Mouse (Mus musculus): ENCODE measurements around the gene Pacs1. TPM values are rescaled to one million over a fixed set of nuclear protein-coding genes. Genes with fewer than 3 reads are reported as not detected.
"Not testable (repeated sequence)": the region's sequence is repeated elsewhere in the genome, so short reads cannot be mapped to it uniquely, and the experiment has no call there.

Gene Pacs1
- polyA plus RNA-seq, 1 experiment from 2014 or later = 23.4 TPM

GRCm38 (mm10) chr19:5094243-5094632, 178.7 kb downstream of the Pacs1 start:
- H3K4me1 ChIP-seq (replicated peaks; ENCODE audit: control insufficient read depth, insufficient read depth, low read length) = peaks cover 19% of the 10 kb centered on the region
- no peaks in the 10 kb centered on the region for H3K27me3 ChIP-seq (replicated peaks; ENCODE audit: control insufficient read depth, insufficient read depth, low read length)
- 0% methylated on average over 21 of the region's 21 CpGs for whole genome bisulfite sequencing
- DNase-seq (ENCODE audit: low spot score) (peak; percentile 99), ATAC-seq (replicated peaks; ENCODE audit: low FRiP score, low TSS enrichment, low read depth) (peak; percentile 59)
- no peak overlapping the region for H3K4me3 ChIP-seq (ENCODE audit: low read depth, low read length)
- H3K9ac ChIP-seq (ENCODE audit: low read length) = no peak overlapping the region
- H3K27ac ChIP-seq (ENCODE audit: low read depth) = no peak overlapping the region
- no peaks in the 10 kb centered on the region for H3K9me3 ChIP-seq (ENCODE audit: control insufficient read depth, low read length)
- peaks cover 35% of the 10 kb centered on the region for H3K36me3 ChIP-seq (ENCODE audit: control insufficient read depth, insufficient read depth, low read length)
- H3K4me2 ChIP-seq (ENCODE audit: low read length) = no peak overlapping the region

- 70% methylated on average over 12 of the region's 12 CpGs for WGBS
- DNase-seq (ENCODE audit: low spot score) (no peak), ATAC-seq (replicated peaks; ENCODE audit: low FRiP score, low TSS enrichment, low read depth) (no peak; the same call in 1 of the 2 replicates)
- Histone ChIP-seq H3K4me2 (ENCODE audit: low read length) (no peak overlapping the region), H3K27me3 (replicated peaks; ENCODE audit: control insufficient read depth, insufficient read depth, low read length) (no peaks in the 10 kb centered on the region), H3K27ac (ENCODE audit: low read depth) (no peak overlapping the region), H3K4me3 (ENCODE audit: low read depth, low read length) (no peak overlapping the region), H3K36me3 (ENCODE audit: control insufficient read depth, insufficient read depth, low read length) (peaks cover 34% of the 10 kb centered on the region), H3K9me3 (ENCODE audit: control insufficient read depth, low read length) (no peaks in the 10 kb centered on the region), H3K4me1 (replicated peaks; ENCODE audit: control insufficient read depth, insufficient read depth, low read length) (peaks cover 21% of the 10 kb centered on the region), H3K9ac (ENCODE audit: low read length) (no peak overlapping the region)
These were observed 179.3 kb downstream of the Pacs1 start for GRCm38 (mm10) chr19:5093481-5094242.

GRCm38 (mm10) chr19:5092083-5092482, 180.8 kb downstream of the Pacs1 start:
- Histone ChIP-seq H3K4me2 (ENCODE audit: low read length) (no peak overlapping the region), H3K4me1 (replicated peaks; ENCODE audit: control insufficient read depth, insufficient read depth, low read length) (peaks cover 16% of the 10 kb centered on the region), H3K27ac (ENCODE audit: low read depth) (no peak overlapping the region), H3K9me3 (ENCODE audit: control insufficient read depth, low read length) (no peaks in the 10 kb centered on the region), H3K9ac (ENCODE audit: low read length) (no peak overlapping the region), H3K4me3 (ENCODE audit: low read depth, low read length) (no peak overlapping the region), H3K27me3 (replicated peaks; ENCODE audit: control insufficient read depth, insufficient read depth, low read length) (no peaks in the 10 kb centered on the region), H3K36me3 (ENCODE audit: control insufficient read depth, insufficient read depth, low read length) (peaks cover 34% of the 10 kb centered on the region)
- ATAC-seq (replicated peaks; ENCODE audit: low FRiP score, low TSS enrichment, low read depth) = no peak
- WGBS = 86% methylated on average over 10 of the region's 10 CpGs
- DNase-seq (ENCODE audit: low spot score) = no peak

GRCm38 (mm10) chr19:5089324-5089723, 183.6 kb downstream of the Pacs1 start:
- H3K4me1 ChIP-seq (replicated peaks; ENCODE audit: control insufficient read depth, insufficient read depth, low read length) = peaks cover 10% of the 10 kb centered on the region
- H3K27ac ChIP-seq (ENCODE audit: low read depth) = no peak overlapping the region
- H3K4me2 ChIP-seq (ENCODE audit: low read length) = peak overlapping the region; percentile 93
- ATAC-seq (replicated peaks; ENCODE audit: low FRiP score, low TSS enrichment, low read depth) (no peak), DNase-seq (ENCODE audit: low spot score) (no peak)
- H3K27me3 ChIP-seq (replicated peaks; ENCODE audit: control insufficient read depth, insufficient read depth, low read length) = peaks cover 22% of the 10 kb centered on the region
- no peaks in the 10 kb centered on the region for H3K9me3 ChIP-seq (ENCODE audit: control insufficient read depth, low read length)
- 85% methylated on average over 4 of the region's 4 CpGs for WGBS
- peak overlapping the region; percentile 87 for H3K4me3 ChIP-seq (ENCODE audit: low read depth, low read length)
- H3K36me3 ChIP-seq (ENCODE audit: control insufficient read depth, insufficient read depth, low read length) = peaks cover 34% of the 10 kb centered on the region
- H3K9ac ChIP-seq (ENCODE audit: low read length) = peak overlapping the region; percentile 69; the same call in 1 of the 2 replicates

- ATAC-seq (replicated peaks; ENCODE audit: low FRiP score, low TSS enrichment, low read depth) (peak; percentile 89), DNase-seq (ENCODE audit: low spot score) (peak; percentile 99)
- Histone ChIP-seq H3K27ac (ENCODE audit: low read depth) (peak within 1 kb of the TSS; percentile 74), H3K9ac (ENCODE audit: low read length) (peak within 1 kb of the TSS; percentile 69), H3K4me3 (ENCODE audit: low read depth, low read length) (peak within 1 kb of the TSS; percentile 87), H3K4me1 (replicated peaks; ENCODE audit: control insufficient read depth, insufficient read depth, low read length) (peaks cover 10% of the 10 kb centered on the region), H3K27me3 (replicated peaks; ENCODE audit: control insufficient read depth, insufficient read depth, low read length) (peaks cover 35% of the 10 kb centered on the region), H3K36me3 (ENCODE audit: control insufficient read depth, insufficient read depth, low read length) (peaks cover 29% of the 10 kb centered on the region), H3K4me2 (ENCODE audit: low read length) (peak within 1 kb of the TSS; percentile 93), H3K9me3 (ENCODE audit: control insufficient read depth, low read length) (no peaks in the 10 kb centered on the region)
- under 1% methylated on average over 58 of the region's 58 CpGs for WGBS
These were observed 184.8 kb downstream of the Pacs1 start, which contains the start of gene Yif1a for GRCm38 (mm10) chr19:5087884-5088728. TSS of gene Yif1a (plus strand) at chr19:5088538.

GRCm38 (mm10) chr19:5086533-5086932, 186.4 kb downstream of the Pacs1 start:
- not testable (repeated sequence) for H3K27ac ChIP-seq (ENCODE audit: low read depth); H3K9me3 ChIP-seq (ENCODE audit: control insufficient read depth, low read length); DNase-seq (ENCODE audit: low spot score); ATAC-seq (replicated peaks; ENCODE audit: low FRiP score, low TSS enrichment, low read depth); H3K4me2 ChIP-seq (ENCODE audit: low read length); H3K9ac ChIP-seq (ENCODE audit: low read length); H3K4me1 ChIP-seq (replicated peaks; ENCODE audit: control insufficient read depth, insufficient read depth, low read length); H3K4me3 ChIP-seq (ENCODE audit: low read depth, low read length)
- Histone ChIP-seq H3K36me3 (ENCODE audit: control insufficient read depth, insufficient read depth, low read length) (peaks cover 17% of the 10 kb centered on the region), H3K27me3 (replicated peaks; ENCODE audit: control insufficient read depth, insufficient read depth, low read length) (peaks cover 50% of the 10 kb centered on the region)
- WGBS = 59% methylated on average over 4 of the region's 4 CpGs

GRCm38 (mm10) chr19:5085145-5085863, 187.6 kb downstream of the Pacs1 start, which contains the start of gene Tmem151a:
TSS of gene Tmem151a (minus strand) at chr19:5085531.
- Histone ChIP-seq H3K36me3 (ENCODE audit: control insufficient read depth, insufficient read depth, low read length) (peaks cover 5% of the 10 kb centered on the region), H3K27ac (ENCODE audit: low read depth) (no peak within 1 kb of the TSS), H3K9ac (ENCODE audit: low read length) (peak within 1 kb of the TSS; percentile 25; the same call in 1 of the 2 replicates), H3K4me1 (replicated peaks; ENCODE audit: control insufficient read depth, insufficient read depth, low read length) (peaks cover 10% of the 10 kb centered on the region), H3K4me2 (ENCODE audit: low read length) (peak within 1 kb of the TSS; percentile 68), H3K9me3 (ENCODE audit: control insufficient read depth, low read length) (no peaks in the 10 kb centered on the region), H3K4me3 (ENCODE audit: low read depth, low read length) (peak within 1 kb of the TSS; percentile 37), H3K27me3 (replicated peaks; ENCODE audit: control insufficient read depth, insufficient read depth, low read length) (peaks cover 63% of the 10 kb centered on the region)
- WGBS = under 1% methylated on average over 54 of the region's 69 CpGs
- DNase-seq (ENCODE audit: low spot score) (peak; percentile 58), ATAC-seq (replicated peaks; ENCODE audit: low FRiP score, low TSS enrichment, low read depth) (no peak)

- ATAC-seq (replicated peaks; ENCODE audit: low FRiP score, low TSS enrichment, low read depth) (no peak), DNase-seq (ENCODE audit: low spot score) (no peak)
- H3K27me3 ChIP-seq (replicated peaks; ENCODE audit: control insufficient read depth, insufficient read depth, low read length) = peaks cover 68% of the 10 kb centered on the region
- peaks cover 4% of the 10 kb centered on the region for H3K36me3 ChIP-seq (ENCODE audit: control insufficient read depth, insufficient read depth, low read length)
- H3K9me3 ChIP-seq (ENCODE audit: control insufficient read depth, low read length) = no peaks in the 10 kb centered on the region
- peak overlapping the region; percentile 68 for H3K4me2 ChIP-seq (ENCODE audit: low read length)
- WGBS = 2% methylated on average over 15 of the region's 15 CpGs
- peaks cover 10% of the 10 kb centered on the region for H3K4me1 ChIP-seq (replicated peaks; ENCODE audit: control insufficient read depth, insufficient read depth, low read length)
- H3K27ac ChIP-seq (ENCODE audit: low read depth) = no peak overlapping the region
- peak overlapping the region; percentile 37 for H3K4me3 ChIP-seq (ENCODE audit: low read depth, low read length)
- H3K9ac ChIP-seq (ENCODE audit: low read length) = peak overlapping the region; percentile 25; the same call in 1 of the 2 replicates
These were observed 188.1 kb downstream of the Pacs1 start for GRCm38 (mm10) chr19:5084834-5085144.

Measured in intestine, embryonic 14.5 days (tissue).